Mouse (Mus musculus) gonadal fat pad, adult 2 months (tissue): ENCODE results near the gene 9130409I23Rik. TPM values are rescaled to one million over a fixed set of nuclear protein-coding genes. Genes with fewer than 3 reads are reported as not detected.

Experiments used
- DNase-seq: peaks from one replicate; pipeline ENCODE4 v3.0.0-alpha.2; 2012; ENCODE audit warnings: low read depth
- polyA plus RNA-seq: library from polyadenylated mRNA; depleted of rRNA; stranded (reverse); fragments of >200 nt; gene quantifications from 2 replicates; pipeline ENCODE4 v1.2.3, GENCODE M21; 2012; rRNA removed

Gene 9130409I23Rik
- not detected in 2 replicates for polyA plus RNA-seq

DNA sequence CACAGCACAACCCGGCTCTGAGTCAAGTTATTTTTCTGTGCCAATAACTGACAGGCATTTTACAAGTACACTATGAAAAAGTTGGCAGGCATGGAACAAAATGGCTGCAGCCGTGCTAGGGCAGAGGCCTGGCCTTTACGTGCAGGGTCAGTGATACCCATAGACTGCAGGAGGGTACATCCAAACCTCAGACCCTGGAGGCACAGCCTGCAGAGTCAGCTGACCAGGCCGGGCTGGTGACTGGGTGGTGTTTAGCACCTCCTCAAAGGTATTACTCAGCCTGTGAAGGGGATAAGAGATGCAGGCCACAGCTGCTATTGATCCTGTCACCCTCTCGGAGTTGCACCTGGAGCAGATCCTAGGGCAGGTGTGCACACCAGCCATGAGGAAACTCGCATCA lies at the start of gene 9130409I23Rik:
9130409I23Rik (plus strand) TSS at position 301 of the 400 bp plus-strand sequence.
- no peak for DNase-seq

DNA sequence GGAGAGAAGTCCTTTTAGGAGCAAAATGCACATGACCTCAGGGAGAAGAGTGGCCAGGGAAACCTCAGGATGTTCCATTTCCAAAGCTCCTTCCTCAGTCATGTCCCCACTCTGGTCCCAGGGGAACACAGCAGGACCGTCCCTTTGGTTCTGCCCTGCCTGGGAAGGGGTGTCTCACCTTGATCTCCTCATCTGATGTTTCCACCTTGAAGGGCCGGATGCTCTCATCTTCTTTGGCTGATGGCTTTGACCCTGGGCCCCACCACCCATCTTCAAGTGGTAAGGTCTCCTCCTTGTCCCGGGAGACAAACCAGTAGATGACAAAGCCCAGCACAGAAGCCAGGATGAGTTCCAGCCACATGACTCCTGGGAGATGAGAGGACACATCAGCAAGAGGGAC lies 49.4 kb upstream of the 9130409I23Rik start:
- no peak for DNase-seq

DNA sequence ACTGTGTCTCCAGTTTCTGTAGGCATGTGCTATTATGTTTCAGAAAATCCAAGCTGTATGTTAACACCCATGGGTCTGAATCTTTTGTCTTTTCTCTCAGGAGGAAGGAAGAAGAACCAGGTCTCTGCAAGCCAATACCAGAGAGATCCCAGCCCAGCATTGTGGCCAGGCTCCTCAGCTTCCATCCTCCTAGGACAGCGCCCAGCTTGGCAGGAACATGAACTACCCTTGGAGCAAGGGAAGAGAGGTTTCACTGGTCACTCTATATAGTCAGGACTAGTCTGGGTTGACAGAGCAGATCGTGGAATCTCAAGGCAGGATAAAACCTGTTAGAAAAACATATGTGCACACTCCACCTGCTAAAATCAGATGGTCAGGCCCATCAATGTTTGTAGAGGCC lies 47.2 kb upstream of the 9130409I23Rik start:
- no peak for DNase-seq

DNA sequence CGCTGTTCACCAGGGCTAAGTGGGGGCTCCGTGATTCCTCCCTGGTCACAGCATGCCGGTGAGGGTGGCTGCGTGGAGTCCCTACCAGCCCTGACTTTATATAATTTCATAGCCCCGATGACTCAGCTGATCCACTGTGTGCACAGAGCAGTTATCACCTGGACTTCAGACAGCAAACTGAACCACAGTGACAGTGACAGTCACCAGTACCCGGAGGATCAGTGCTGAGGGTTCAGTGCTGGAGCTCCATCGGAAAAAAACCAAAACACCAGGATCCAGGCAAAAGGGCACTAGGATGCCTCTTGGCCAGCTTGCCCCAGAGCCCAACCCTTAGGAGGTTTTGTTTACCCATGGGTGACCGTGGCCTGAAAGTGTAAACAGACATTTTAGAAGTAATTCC lies 45.7 kb upstream of the 9130409I23Rik start:
- DNase-seq, result no peak

DNA sequence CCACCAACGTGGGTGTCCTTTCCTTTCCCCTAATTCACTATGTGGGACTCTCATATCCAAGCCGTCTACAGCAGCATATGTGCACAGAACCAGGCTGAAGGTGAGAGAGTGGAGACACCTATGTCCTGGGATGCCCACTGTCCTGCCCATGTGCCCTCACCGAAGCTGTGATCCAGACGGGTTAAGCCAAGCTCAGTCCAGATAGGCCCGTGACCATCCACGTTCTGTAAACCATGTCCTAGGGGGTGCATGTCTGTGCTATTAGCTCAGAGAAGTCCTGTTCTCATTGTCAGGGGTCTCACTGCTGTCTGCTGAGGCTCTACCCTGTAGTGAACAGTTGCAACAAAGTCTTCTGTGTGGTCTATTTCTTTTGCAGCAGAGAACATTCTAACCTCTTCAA lies 43.2 kb upstream of the 9130409I23Rik start:
- DNase-seq, result no peak

DNA sequence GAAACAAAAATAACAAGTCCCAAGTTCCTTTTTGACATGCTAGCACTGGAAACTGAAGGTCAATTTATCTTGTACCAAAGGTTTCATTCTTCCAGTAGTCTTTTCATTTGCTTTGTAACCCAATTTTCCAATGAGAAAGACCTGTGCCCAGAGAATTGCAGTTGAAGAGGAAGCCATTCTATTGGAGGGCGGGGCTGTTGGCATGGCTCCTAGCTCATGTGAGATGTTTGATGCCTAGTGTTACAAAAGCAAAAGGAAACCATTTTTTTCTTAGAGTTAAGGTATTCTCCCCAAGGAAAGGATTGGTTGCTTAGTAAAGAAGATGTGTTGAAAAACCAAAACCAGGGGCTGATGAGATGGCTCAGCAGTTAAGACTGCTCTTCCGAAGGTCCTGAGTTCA lies 42.8 kb upstream of the 9130409I23Rik start:
- DNase-seq, result no peak

DNA sequence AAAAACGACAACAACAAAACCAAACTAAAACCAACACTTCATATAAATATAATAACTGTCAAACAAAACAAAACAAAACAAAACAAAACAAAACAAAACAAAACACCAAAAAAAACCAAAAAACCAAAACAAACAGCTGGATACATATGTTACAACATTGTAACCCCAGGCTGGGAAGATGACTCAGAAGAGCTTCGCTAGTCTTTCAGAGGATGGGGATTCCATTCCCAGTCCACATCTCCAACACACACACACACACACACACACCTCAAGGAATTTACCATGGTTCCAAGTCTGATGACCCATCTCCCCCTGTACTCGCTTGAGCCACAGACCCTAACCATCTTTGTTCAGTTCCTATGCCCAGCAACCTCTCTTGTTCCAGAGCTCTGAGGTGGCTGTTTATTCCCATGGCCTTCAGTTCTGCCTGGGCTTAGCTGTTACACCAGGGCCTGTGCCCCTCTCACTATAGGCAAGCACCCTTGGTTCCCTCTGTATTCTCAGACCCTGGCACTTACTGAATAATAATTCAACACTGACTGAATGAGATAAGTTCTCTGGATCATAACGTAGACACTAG lies 41.9 kb upstream of the 9130409I23Rik start:
- no peak for DNase-seq

DNA sequence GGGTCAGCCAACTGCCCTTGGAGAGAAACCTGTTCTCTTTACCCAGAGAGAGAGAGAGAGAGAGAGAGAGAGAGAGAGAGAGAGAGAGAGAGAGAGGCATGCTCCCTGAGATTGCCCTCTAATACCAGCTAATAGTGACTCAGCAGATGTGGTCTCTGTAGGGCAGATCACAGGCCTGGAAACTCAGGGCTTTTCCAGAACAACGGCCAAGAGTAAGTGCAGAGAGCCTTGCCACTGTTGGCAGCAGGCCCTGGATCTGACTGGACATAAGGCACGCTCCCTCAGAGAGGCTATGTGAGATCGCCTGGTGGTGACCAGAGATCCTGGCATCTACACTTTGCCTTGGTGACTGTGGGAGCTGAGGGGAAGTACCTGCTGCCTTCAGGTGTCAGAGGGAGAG lies 41.3 kb upstream of the 9130409I23Rik start:
- DNase-seq, result no peak

DNA sequence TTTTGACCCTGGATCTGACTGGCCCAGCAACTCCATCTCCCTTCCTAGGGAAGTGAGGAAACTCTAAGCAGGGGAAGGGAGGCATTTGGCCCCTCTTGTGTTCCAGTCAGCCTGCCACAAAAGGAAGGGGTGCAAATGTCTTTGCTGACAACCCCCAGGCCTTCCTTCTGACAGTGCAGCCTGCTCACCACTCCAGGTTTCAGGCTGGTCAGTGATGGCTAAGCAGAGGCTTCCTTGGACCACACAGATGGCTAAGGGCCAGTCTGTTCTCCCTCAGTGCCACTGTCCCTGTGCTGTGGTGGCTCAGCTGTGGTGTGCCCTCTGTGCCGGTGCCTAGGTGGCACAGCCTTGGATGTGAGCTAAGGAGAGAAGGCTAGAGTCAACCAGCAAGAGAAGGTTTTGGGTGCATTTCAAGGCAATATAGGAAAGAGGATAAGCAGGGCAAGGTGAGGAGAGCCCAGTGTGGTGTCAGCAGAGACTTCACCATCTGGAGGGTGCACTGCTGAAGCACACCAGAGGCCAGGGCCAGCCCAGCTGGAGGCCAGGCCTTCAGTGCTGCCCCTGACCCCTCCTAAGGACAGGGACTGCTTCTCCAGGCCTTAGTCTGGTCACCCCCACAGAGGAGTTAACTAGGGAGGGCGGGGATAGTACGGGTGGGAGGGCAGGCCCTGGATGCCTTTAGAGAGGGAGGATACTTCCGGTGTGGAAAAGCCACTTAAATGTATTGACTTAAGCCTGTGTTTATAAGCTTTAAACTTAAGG lies 40.7 kb upstream of the 9130409I23Rik start:
- no peak for DNase-seq

DNA sequence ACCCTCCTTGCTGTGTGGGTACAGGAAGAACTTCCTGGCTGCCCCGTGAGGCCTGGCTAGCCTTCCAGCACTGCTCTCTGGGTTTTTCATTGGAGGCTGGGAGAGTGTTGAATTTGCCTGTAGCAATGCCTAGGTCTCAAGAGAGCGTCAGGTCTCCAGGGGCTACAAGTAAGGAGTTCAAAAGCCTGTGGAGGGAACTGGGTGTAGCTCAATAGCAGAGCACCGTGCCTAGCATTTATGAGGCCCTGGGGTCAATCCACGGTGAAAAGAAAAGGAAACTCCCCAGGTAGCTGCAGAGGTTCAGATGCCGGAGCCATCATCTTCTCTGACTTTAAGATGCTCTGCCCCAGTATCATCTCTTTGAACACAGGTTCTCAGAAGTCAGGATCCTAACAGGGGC lies 39.4 kb upstream of the 9130409I23Rik start:
- DNase-seq, result no peak

DNA sequence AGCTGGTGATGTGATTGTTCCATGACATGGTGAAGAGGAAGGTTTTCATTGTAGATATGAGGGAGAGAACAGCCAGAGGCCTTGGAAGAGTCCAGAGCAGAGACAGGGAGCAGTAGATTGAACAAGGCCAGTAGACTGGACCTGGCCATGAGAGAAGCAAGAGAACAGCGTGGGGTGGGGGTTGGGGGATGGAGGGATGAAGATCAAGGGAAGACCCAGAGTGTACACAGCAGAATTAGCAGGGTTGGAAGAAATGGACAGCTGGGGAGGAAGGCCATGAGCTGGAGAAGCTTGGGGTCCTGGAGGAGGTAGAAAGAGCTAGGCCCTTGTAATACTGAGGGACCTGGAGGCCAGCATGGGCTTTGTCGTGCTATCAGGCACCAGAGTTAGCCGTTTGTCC lies 38.6 kb upstream of the 9130409I23Rik start:
- DNase-seq, result no peak

DNA sequence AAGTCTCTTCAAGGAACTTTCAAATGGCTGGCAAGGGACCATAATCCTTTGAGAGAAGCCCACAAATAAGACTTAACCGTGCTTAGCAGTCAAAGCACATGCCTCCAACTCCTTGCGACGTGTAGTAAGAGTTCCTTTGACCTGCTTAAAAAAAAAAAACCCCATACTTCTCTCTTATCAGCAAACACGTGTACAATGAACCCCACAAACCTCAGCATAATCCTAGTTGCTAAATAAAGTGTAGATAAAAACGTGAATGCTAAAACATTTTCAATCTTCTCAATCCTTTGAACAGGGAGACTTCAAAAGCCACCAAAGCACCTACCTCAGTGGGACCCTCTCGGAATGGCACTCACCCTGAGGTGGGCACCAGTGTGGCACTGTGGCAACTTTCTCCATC lies 37.6 kb upstream of the 9130409I23Rik start:
- DNase-seq, result no peak

DNA sequence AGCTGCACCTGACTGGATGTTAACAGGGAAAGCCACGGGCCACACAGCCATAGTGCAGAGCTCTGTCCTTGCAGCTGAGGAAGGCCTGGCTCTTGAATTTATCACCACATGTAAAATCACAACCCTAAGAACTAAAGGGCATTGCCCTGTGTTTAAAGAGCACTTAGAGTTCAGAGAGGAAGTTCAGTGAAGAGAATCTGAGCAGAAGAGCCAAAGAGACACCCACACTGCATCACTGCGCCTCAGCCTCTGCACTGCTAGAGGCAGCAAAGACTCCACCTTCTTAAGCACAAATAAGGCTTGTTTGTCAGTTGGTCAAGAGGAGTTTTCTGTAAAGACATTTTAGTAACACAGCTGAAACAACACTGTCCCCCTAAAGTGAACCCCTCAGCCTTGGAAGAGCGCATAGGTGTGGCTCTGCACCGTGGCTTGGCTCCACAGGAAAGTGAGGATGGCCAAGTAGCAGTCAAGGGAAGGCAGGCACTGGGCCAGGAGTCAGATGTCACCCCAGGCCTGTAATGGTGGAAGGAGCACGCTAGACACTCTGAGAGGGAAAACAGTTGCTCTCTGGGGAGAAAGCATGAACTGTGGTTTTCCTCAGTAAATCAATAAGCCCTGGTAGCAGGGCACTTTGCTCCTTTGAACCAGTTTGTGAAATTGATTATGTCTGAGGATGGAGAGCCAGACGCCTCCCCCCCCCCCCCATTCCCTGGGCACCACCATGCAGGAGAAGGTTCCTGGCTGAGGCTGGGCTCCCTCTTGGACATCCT lies 36.1 kb upstream of the 9130409I23Rik start:
- DNase-seq, result no peak

DNA sequence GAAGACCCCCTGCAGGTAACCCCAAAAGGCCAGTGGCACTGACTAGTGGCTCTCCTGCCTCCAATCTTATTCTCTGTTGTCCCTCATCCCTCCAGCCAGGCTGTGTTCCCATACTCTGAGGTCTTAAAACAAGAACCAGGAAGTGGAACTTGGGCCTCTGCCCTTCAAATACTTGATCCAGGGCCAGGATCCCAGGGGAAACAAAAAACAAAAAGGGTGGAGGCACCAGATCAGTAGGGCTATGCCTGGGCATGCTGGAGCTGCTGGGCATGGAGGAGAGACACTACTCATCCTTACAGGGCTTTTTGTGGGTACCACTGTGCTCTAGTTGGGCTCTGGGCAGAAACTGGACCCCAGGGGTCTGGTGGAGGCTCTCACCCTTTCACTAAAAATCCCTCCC lies 35.5 kb upstream of the 9130409I23Rik start:
- peak; percentile 80 for DNase-seq

DNA sequence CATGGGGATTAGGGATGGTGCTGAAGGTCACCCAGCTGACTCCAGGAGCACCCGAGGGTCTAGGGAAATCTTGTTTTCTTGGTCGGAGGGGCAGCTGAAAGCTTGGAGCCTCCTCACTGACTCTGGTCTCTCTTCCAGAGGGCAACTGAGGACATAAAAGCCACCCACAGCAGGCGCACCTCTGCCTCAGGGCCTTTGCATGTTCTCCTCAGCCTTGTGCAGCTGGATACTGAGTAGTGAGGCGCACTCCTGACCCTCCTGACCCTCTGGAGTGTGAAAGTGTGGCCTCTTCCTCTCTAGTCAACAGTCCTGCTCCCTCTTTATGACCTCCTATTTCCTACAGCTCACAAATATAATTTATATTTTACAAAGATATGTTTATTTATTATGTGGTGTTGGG lies 35.0 kb upstream of the 9130409I23Rik start:
- no peak for DNase-seq

DNA sequence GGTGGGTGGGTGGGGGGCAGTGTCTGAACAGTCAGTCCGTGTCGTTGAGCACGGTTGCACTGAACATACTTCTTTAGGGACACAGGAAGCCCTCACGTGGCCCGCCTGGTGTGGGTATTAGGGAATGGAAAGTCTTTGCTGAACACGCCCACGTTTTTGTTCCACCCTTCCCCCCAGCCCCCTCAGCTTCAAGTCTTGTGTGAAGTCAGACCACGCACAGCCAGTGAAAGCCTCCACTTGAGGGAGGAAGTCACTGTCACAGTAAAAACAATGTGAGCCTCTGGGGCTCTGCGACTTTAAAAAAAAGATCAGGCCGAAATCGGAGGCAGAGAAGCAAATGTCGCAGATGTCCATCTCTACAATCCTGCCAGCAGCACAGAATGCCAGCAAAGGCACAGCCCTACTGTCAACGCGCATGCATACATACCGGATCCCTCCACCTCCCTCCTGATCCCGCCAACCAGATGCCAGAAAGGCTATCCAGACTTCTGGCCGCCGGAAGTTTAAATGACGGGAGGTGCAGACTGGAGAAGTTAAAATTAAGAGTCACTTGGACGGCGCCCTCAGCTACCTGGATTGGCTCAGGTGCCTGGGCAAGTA lies 34.4 kb upstream of the 9130409I23Rik start:
- DNase-seq, result no peak

DNA sequence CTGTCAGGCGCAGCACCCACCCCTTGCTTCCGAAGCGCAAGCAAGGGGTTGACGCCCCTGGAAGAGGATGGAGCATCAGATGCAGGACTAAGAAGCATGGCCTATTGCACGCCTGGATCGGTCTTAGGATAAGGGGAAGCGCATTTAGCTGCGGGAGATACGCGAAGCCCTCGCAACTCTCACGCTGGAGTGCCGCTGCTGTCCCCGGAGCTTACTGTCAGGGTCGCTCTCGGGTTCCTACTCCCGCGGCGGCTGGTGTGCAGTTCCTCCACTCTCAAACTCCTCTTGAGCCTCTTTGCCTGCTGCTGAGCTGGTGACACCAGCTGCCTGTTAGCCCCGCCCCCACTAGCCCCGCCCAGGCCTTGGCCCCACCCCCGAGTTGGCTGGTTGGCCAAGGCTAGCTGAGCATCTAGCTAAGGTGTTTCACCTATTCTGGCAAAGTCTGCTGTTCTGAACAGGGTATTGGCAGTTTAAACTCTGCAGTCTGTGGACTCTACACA lies 33.8 kb upstream of the 9130409I23Rik start:
- no peak for DNase-seq

DNA sequence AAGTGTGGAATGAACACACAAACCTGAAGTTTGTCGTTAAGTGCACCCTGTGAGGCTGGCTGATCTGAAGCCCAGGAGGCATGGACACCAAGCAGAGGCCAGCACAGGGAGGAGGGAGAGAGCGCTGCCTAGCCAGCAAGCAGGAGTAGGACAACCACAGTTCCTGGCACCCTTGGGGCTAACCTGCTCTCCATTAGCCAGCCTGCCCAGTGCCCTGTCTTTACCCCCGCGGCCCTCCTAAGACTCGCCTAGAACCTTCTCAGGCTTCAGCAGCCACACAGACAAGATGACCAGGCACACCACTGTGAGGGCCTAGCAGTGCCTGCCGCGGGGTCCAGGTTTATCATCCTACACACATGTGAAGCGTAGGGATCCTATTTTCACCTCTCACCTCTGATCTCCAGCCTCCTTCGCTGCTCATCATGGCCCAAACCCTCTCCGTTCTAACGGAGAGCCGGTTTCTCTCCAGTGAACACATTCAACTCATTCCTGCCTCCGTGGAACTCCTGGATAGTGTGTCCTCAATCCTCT lies 33.1 kb upstream of the 9130409I23Rik start:
- DNase-seq, result no peak

DNA sequence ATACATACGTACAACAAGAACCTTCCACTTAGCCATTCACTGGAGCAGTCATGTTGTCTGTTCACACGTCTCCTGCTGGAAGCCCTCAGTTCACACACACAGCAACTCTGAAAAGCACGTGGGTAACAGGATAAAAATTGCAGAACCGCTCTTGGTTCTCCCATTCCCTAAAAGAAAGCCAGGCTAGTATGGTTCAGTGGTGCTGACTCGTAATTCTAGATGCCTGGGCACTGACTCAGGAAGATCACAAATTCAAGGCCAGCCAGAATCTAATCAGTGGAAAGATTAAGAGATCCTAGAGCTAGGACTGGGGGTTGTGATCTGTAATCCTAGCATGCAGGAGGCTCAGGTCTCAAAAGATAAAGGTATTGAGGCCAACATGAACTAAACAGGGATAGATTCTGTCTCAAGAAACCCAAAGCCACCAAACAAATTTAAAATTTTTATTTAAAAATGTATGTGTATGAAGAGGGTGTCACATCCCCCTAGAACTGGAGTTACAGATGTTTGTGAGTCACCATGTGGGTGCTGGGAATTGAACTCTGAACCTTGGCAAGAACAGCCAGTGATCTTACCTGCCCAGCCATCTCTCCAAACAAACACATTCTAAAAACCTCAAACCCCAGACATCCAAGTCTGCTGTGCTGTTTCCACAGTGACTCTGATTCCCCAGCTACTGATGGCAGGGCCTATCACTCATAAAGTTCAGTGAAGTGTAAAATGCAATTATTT lies 30.1 kb upstream of the 9130409I23Rik start, which contains the start of gene Ephx1:
Ephx1 (minus strand) TSS at position 149 of the 732 bp plus-strand sequence.
- DNase-seq, result no peak

DNA sequence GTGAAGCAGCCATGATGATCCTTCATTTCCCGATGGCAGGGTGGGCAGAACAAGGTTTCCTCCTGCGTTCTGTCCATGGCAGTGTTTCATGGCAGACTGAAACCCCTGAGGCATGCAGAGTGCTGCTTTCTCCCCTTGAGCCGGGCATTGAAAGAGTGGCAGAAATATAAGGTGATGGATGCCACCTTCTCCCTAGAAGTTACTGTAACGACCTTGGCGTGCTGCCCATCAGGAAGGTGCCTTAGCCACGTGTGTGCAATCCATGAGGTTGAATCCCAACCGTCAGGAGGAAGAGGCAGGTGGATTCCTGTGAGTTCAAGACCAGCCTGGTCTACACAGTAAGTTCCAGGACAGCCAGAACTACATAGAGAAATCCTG lies 29.6 kb upstream of the 9130409I23Rik start:
- DNase-seq, result no peak

DNA sequence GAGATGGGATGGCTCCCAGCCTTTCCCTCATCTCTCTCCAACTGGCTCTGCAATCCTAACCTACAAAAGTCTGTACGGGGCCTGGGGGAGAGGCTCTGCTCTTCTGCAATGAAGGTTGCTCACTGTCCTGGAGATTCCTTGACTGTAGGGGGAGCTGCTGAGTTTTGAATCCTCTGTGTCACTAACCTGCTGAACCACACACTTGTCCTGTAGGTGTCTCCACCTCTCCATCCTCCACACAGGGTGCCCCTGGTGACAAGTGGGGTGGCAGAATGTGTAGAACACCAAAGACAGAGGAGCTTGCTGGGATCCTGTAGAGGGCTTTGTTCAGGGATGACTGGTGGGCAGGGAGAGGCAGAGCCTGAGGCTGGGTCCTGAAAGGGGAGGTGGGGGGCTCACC lies 28.8 kb upstream of the 9130409I23Rik start:
- DNase-seq, result no peak
